Mouse (Mus musculus) heart, embryonic 11.5 days (tissue): ENCODE data around the gene Ndufb11. TPM values are rescaled to one million over a fixed set of nuclear protein-coding genes. Genes with fewer than 3 reads are reported as not detected.

Source experiments
- polyA plus RNA-seq: library from polyadenylated mRNA; unstranded; fragments of >200 nt; fragmentation: Nextera tagmentation; extraction: Ambion mirVana; gene quantifications from 2 replicates; pipeline ENCODE4 v1.2.1, GENCODE M21; 2014

Gene Ndufb11
- polyA plus RNA-seq, 1 experiment from 2014 or later, result 307 TPM

Other genes starting within 250 kb of the Ndufb11 start
- 7.2 and 7.6 TPM in 2 replicates for gene Jade3, start 191.9 kb downstream of the Ndufb11 start, polyA plus RNA-seq
- 0.86 and 0.89 TPM in 2 replicates for gene Rgn, start 67.8 kb downstream of the Ndufb11 start, polyA plus RNA-seq
- gene Rbm10, start 116 bp downstream of the Ndufb11 start, polyA plus RNA-seq, result 36.6 and 39.2 TPM in 2 replicates
- gene Uba1, start 40.7 kb upstream of the Ndufb11 start, polyA plus RNA-seq, result 165 and 182 TPM in 2 replicates
- 77.1 and 89.3 TPM in 2 replicates for gene Cdk16, start 70.3 kb upstream of the Ndufb11 start, polyA plus RNA-seq
- gene Usp11, start 86.3 kb upstream of the Ndufb11 start, polyA plus RNA-seq, result 40.7 and 53.7 TPM in 2 replicates
- gene Araf, start 180.2 kb upstream of the Ndufb11 start, polyA plus RNA-seq, result 94.5 and 103 TPM in 2 replicates